Mouse (Mus musculus): ENCODE measurements at regions not wholly inside any gene's neighbourhood (a gene's known extent, or its start where the extent isn't known, plus 50 kb on each side); places are given as distances from the start of the nearest gene placed in this dataset.
"Not testable (repeated sequence)": the region's sequence is repeated elsewhere in the genome, so short reads cannot be mapped to it uniquely, and the experiment has no call there.

GRCm38 (mm10) chr3:9100761-9101160 lies 509.1 kb downstream of the Zfp704 start:
- no peak overlapping the region for H3K27ac ChIP-seq (ENCODE audit: control insufficient read depth, insufficient read depth, low read depth, low read length)
- TF ChIP-seq CTCF (IDR thresholded peaks at IDR 0.05; ENCODE audit: control insufficient read depth, insufficient read depth, insufficient replicate concordance, low read depth, low read length) (no peak), POLR2A (IDR thresholded peaks at IDR 0.05; ENCODE audit: control insufficient read depth, low read depth, low read length) (no peak)
- H3K27me3 ChIP-seq (ENCODE audit: control insufficient read depth, insufficient read depth, low read length) = no peaks in the 10 kb centered on the region
- H3K36me3 ChIP-seq (ENCODE audit: control insufficient read depth, insufficient read depth, low read length) = no peaks in the 10 kb centered on the region
- no peaks in the 10 kb centered on the region; the same call in 1 of the 2 replicates for H3K4me1 ChIP-seq (ENCODE audit: control insufficient read depth, insufficient read depth, low read length)
- no peak overlapping the region for H3K4me3 ChIP-seq (ENCODE audit: control insufficient read depth, low read depth, low read length)

- no peaks in the 10 kb centered on the region for H3K4me1 ChIP-seq (ENCODE audit: control insufficient read depth, insufficient read depth, low read length)
- no peaks in the 10 kb centered on the region for H3K36me3 ChIP-seq (ENCODE audit: control insufficient read depth, insufficient read depth, low read length)
- TF ChIP-seq POLR2A (IDR thresholded peaks at IDR 0.05; ENCODE audit: control insufficient read depth, low read depth, low read length) = no peak
- no peak for TF ChIP-seq CTCF (IDR thresholded peaks at IDR 0.05; ENCODE audit: control insufficient read depth, insufficient read depth, insufficient replicate concordance, low read depth, low read length)
- H3K27ac ChIP-seq (ENCODE audit: control insufficient read depth, insufficient read depth, low read depth, low read length) = no peak overlapping the region
- no peaks in the 10 kb centered on the region for H3K27me3 ChIP-seq (ENCODE audit: control insufficient read depth, insufficient read depth, low read length)
- H3K4me3 ChIP-seq (ENCODE audit: control insufficient read depth, low read depth, low read length) = no peak overlapping the region; the same call in 1 of the 2 replicates
Observed at GRCm38 (mm10) chr3:9098441-9098840, 511.4 kb downstream of the Zfp704 start.

- Histone ChIP-seq H3K27me3 (ENCODE audit: control insufficient read depth, insufficient read depth, low read length) (no peaks in the 10 kb centered on the region), H3K4me1 (ENCODE audit: control insufficient read depth, insufficient read depth, low read length) (peaks cover 2% of the 10 kb centered on the region; the same call in 1 of the 2 replicates), H3K36me3 (ENCODE audit: control insufficient read depth, insufficient read depth, low read length) (no peaks in the 10 kb centered on the region), H3K27ac (ENCODE audit: control insufficient read depth, insufficient read depth, low read depth, low read length) (no peak overlapping the region), H3K4me3 (ENCODE audit: control insufficient read depth, low read depth, low read length) (no peak overlapping the region)
- TF ChIP-seq POLR2A (IDR thresholded peaks at IDR 0.05; ENCODE audit: control insufficient read depth, low read depth, low read length) = no peak
- no peak for TF ChIP-seq CTCF (IDR thresholded peaks at IDR 0.05; ENCODE audit: control insufficient read depth, insufficient read depth, insufficient replicate concordance, low read depth, low read length)
Observed at GRCm38 (mm10) chr3:9084134-9084533, 525.8 kb downstream of the Zfp704 start.

GRCm38 (mm10) chr3:9082061-9082460 lies 527.8 kb downstream of the Zfp704 start:
- no peaks in the 10 kb centered on the region for H3K27me3 ChIP-seq (ENCODE audit: control insufficient read depth, insufficient read depth, low read length)
- peaks cover 2% of the 10 kb centered on the region; the same call in 1 of the 2 replicates for H3K4me1 ChIP-seq (ENCODE audit: control insufficient read depth, insufficient read depth, low read length)
- no peak for TF ChIP-seq CTCF (IDR thresholded peaks at IDR 0.05; ENCODE audit: control insufficient read depth, insufficient read depth, insufficient replicate concordance, low read depth, low read length)
- TF ChIP-seq POLR2A (IDR thresholded peaks at IDR 0.05; ENCODE audit: control insufficient read depth, low read depth, low read length) = no peak
- no peaks in the 10 kb centered on the region for H3K36me3 ChIP-seq (ENCODE audit: control insufficient read depth, insufficient read depth, low read length)
- H3K27ac ChIP-seq (ENCODE audit: control insufficient read depth, insufficient read depth, low read depth, low read length) = no peak overlapping the region
- H3K4me3 ChIP-seq (ENCODE audit: control insufficient read depth, low read depth, low read length) = no peak overlapping the region

- H3K4me1 ChIP-seq (ENCODE audit: control insufficient read depth, insufficient read depth, low read length) = peaks cover 6% of the 10 kb centered on the region
- H3K4me3 ChIP-seq (ENCODE audit: control insufficient read depth, low read depth, low read length) = no peak overlapping the region
- H3K27ac ChIP-seq (ENCODE audit: control insufficient read depth, insufficient read depth, low read depth, low read length) = no peak overlapping the region
- TF ChIP-seq CTCF (IDR thresholded peaks at IDR 0.05; ENCODE audit: control insufficient read depth, insufficient read depth, insufficient replicate concordance, low read depth, low read length) = no peak
- no peak for TF ChIP-seq POLR2A (IDR thresholded peaks at IDR 0.05; ENCODE audit: control insufficient read depth, low read depth, low read length)
- H3K27me3 ChIP-seq (ENCODE audit: control insufficient read depth, insufficient read depth, low read length) = no peaks in the 10 kb centered on the region
- no peaks in the 10 kb centered on the region for H3K36me3 ChIP-seq (ENCODE audit: control insufficient read depth, insufficient read depth, low read length)
Observed at GRCm38 (mm10) chr3:9078201-9078600, 531.7 kb downstream of the Zfp704 start.

- peak; percentile 81; the same call in 1 of the 2 replicates for TF ChIP-seq CTCF (IDR thresholded peaks at IDR 0.05; ENCODE audit: control insufficient read depth, insufficient read depth, insufficient replicate concordance, low read depth, low read length)
- TF ChIP-seq POLR2A (IDR thresholded peaks at IDR 0.05; ENCODE audit: control insufficient read depth, low read depth, low read length) = no peak
- Histone ChIP-seq H3K4me3 (ENCODE audit: control insufficient read depth, low read depth, low read length) (no peak overlapping the region), H3K27ac (ENCODE audit: control insufficient read depth, insufficient read depth, low read depth, low read length) (no peak overlapping the region), H3K36me3 (ENCODE audit: control insufficient read depth, insufficient read depth, low read length) (no peaks in the 10 kb centered on the region), H3K27me3 (ENCODE audit: control insufficient read depth, insufficient read depth, low read length) (no peaks in the 10 kb centered on the region), H3K4me1 (ENCODE audit: control insufficient read depth, insufficient read depth, low read length) (peaks cover 4% of the 10 kb centered on the region)
Observed at GRCm38 (mm10) chr3:9076696-9077095, 533.2 kb downstream of the Zfp704 start.

- not testable (repeated sequence) for H3K36me3 ChIP-seq (ENCODE audit: control insufficient read depth, insufficient read depth, low read length); H3K4me3 ChIP-seq (ENCODE audit: control insufficient read depth, low read depth, low read length); H3K27me3 ChIP-seq (ENCODE audit: control insufficient read depth, insufficient read depth, low read length); H3K27ac ChIP-seq (ENCODE audit: control insufficient read depth, insufficient read depth, low read depth, low read length); H3K4me1 ChIP-seq (ENCODE audit: control insufficient read depth, insufficient read depth, low read length)
Observed at GRCm38 (mm10) chr3:9072471-9072870, 537.4 kb downstream of the Zfp704 start.

- no peaks in the 10 kb centered on the region; the same call in 1 of the 2 replicates for H3K4me1 ChIP-seq (ENCODE audit: control insufficient read depth, insufficient read depth, low read length)
- no peak overlapping the region for H3K27ac ChIP-seq (ENCODE audit: control insufficient read depth, insufficient read depth, low read depth, low read length)
- H3K27me3 ChIP-seq (ENCODE audit: control insufficient read depth, insufficient read depth, low read length) = no peaks in the 10 kb centered on the region
- no peak overlapping the region for H3K4me3 ChIP-seq (ENCODE audit: control insufficient read depth, low read depth, low read length)
- TF ChIP-seq CTCF (IDR thresholded peaks at IDR 0.05; ENCODE audit: control insufficient read depth, insufficient read depth, insufficient replicate concordance, low read depth, low read length) (peak; percentile 68), POLR2A (IDR thresholded peaks at IDR 0.05; ENCODE audit: control insufficient read depth, low read depth, low read length) (no peak)
- no peaks in the 10 kb centered on the region for H3K36me3 ChIP-seq (ENCODE audit: control insufficient read depth, insufficient read depth, low read length)
Observed at GRCm38 (mm10) chr3:9067048-9067447, 542.8 kb downstream of the Zfp704 start.
